Mouse (Mus musculus): ENCODE data around the gene Tdrkh.

DNA sequence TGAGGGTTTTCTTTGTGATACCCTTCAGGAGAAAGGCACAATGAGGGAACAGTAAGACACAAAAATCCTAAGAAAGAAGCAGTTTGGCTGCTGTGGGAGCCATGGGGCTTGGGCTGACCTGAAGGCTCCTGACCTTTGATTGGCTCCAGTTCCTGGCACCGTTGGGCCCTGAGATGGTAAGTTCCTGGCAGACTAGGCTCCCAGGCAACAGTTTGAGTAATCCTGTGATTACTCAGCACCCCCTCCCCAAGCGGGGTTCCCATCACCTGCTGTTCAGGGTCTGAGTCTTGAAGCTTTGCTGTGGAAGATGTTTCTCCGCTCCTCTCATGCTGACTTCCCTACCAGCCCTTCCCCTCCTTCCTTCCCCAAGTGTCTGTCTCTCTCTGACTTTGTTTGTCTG is 29.6 kb upstream of the Tdrkh start:
- TF ChIP-seq POLR2A (IDR thresholded peaks at IDR 0.05; ENCODE audit: low read depth, low read length), result no peak
- TF ChIP-seq CTCF (IDR thresholded peaks at IDR 0.05; ENCODE audit: extremely low read depth, insufficient read length, insufficient replicate concordance, low read depth, low read length), result no peak

Measured in small intestine, adult 2 months (tissue).